Mouse (Mus musculus): ENCODE results near the gene Cacng2. TPM values are rescaled to one million over a fixed set of nuclear protein-coding genes. Genes with fewer than 3 reads are reported as not detected.

Gene Cacng2
- polyA plus RNA-seq, 1 experiment from 2014 or later, result not detected

DNA sequence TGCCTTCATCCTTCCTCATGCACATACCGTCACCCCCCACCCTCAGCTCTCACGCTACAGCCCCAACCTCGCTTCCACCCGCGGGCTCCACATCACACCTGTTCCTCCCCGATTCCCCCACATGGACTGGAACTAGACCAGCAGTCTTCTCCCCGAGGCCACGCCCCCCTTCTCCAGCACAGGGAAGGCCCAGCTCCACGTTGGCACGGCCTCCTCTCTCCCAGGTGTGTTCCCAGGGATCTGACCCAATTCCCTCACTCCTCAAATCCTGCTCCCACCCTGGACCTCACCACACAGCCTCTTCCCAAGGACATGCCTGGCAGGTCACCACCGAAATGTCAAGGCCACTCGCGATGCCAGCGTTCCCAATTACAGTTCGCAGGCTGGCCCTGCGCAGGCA lies 23.8 kb downstream of the Cacng2 start:
- no peaks in the 10 kb centered on the region for H3K9me3 ChIP-seq (ENCODE audit: low read length)
- no peaks in the 10 kb centered on the region; the same call in 1 of the 2 replicates for H3K27me3 ChIP-seq (ENCODE audit: insufficient read depth, low read length)
- H3K4me2 ChIP-seq (replicated peaks; ENCODE audit: low read depth, low read length), result no peak overlapping the region
- H3K4me3 ChIP-seq (ENCODE audit: low read length), result no peak overlapping the region
- H3K36me3 ChIP-seq (ENCODE audit: insufficient read depth, low read length), result no peaks in the 10 kb centered on the region
- H3K4me1 ChIP-seq (ENCODE audit: insufficient read depth, low read length), result no peaks in the 10 kb centered on the region
- 88% methylated on average over 16 of the region's 16 CpGs for WGBS
- no peak for ATAC-seq (ENCODE audit: low FRiP score, low TSS enrichment)
- no peak overlapping the region for H3K27ac ChIP-seq (ENCODE audit: low read length)
- no peak overlapping the region for H3K9ac ChIP-seq (replicated peaks; ENCODE audit: low read length)

DNA sequence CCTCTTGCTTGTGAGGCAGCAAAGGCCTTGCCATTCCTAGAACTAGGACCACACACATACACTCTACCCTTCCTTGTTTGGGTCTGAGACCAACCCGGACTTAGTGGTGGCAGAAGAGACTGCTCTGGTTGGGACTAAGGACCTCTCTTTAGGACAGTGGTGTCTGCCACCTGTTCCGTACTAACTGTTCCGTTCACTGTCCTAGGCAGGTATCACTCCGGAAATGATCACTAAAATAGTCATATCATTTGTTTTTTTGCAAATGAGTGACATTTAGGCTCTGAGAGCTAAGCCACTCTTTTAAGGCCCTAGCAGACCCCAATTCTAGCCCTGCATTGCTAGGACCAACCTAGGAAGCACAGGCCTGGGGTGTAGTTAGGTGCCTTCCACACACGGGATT lies 26.2 kb downstream of the Cacng2 start:
- Histone ChIP-seq H3K4me1 (ENCODE audit: insufficient read depth, low read length) (no peaks in the 10 kb centered on the region), H3K4me3 (ENCODE audit: low read length) (no peak overlapping the region), H3K27ac (ENCODE audit: low read length) (no peak overlapping the region), H3K9me3 (ENCODE audit: low read length) (no peaks in the 10 kb centered on the region), H3K36me3 (ENCODE audit: insufficient read depth, low read length) (no peaks in the 10 kb centered on the region), H3K4me2 (replicated peaks; ENCODE audit: low read depth, low read length) (no peak overlapping the region), H3K27me3 (ENCODE audit: insufficient read depth, low read length) (no peaks in the 10 kb centered on the region; the same call in 1 of the 2 replicates), H3K9ac (replicated peaks; ENCODE audit: low read length) (no peak overlapping the region)
- ATAC-seq (ENCODE audit: low FRiP score, low TSS enrichment), result no peak
- 83% methylated on average over 5 of the region's 5 CpGs for WGBS

DNA sequence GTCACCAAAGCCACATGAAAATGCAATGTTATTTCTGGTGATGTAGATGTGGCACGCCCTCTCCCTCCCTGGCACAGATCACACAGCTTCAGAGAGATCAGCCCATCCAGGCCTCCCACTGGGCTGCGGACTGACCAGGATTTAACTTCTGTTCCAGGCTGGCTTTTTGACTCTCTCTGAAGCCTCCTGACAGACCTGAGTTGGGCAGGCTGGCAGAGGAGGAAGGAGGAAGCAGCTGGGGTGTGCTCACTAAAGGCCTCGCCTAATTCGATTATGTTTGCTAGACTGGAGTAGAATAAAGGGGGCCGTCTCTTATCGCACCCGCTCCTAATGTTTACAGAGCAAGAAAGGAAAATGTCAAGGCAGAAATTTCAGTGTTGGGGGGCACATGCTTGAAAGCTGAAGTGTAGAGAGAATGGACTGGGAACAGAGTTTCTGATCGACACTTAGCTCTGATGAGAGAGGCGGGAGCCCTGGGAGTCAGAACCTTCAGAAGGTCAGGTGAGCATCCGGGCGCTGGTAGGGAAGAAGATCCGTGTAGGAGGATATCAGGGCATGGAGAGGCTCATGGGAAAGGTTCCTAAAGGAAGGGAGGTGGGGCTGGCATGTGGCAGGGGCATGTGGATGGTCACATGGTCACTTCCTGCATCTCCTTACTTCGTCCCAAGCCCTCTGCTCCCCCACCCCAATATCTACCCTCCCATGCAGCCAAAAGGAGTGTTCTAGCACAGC lies 36.8 kb downstream of the Cacng2 start:
- ATAC-seq (ENCODE audit: low FRiP score, low TSS enrichment), result no peak
- Histone ChIP-seq H3K9ac (replicated peaks; ENCODE audit: low read length) (no peak overlapping the region), H3K27me3 (ENCODE audit: insufficient read depth, low read length) (no peaks in the 10 kb centered on the region), H3K36me3 (ENCODE audit: insufficient read depth, low read length) (no peaks in the 10 kb centered on the region), H3K4me1 (ENCODE audit: insufficient read depth, low read length) (no peaks in the 10 kb centered on the region), H3K4me2 (replicated peaks; ENCODE audit: low read depth, low read length) (no peak overlapping the region), H3K27ac (ENCODE audit: low read length) (no peak overlapping the region), H3K9me3 (ENCODE audit: low read length) (no peaks in the 10 kb centered on the region), H3K4me3 (ENCODE audit: low read length) (no peak overlapping the region)
- 70% methylated on average over 13 of the region's 13 CpGs for WGBS

DNA sequence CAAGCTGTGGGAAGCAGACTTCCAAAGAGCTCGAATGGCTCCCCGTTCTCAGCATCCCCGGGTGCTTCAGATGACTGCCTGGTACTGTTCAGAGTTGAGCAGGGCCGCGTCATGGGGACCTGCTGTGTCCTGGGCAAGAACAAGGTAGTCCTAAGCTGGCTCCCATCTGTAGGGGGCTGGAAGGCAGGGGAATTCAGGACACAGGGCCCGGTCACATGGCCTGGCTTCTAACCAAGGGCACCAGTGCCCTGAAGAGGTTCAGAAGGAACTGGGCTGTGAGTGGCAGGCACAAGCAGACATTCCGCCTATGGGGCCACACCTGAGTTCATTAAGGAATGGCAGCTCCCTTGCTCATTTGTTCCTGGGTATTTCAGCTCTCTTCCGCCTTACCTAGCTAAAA lies 37.7 kb downstream of the Cacng2 start:
- no peak for ATAC-seq (ENCODE audit: low FRiP score, low TSS enrichment)
- 49% methylated on average over 8 of the region's 8 CpGs for WGBS
- Histone ChIP-seq H3K27me3 (ENCODE audit: insufficient read depth, low read length) (no peaks in the 10 kb centered on the region), H3K4me1 (ENCODE audit: insufficient read depth, low read length) (no peaks in the 10 kb centered on the region), H3K4me3 (ENCODE audit: low read length) (no peak overlapping the region), H3K27ac (ENCODE audit: low read length) (no peak overlapping the region), H3K9ac (replicated peaks; ENCODE audit: low read length) (no peak overlapping the region), H3K4me2 (replicated peaks; ENCODE audit: low read depth, low read length) (no peak overlapping the region), H3K36me3 (ENCODE audit: insufficient read depth, low read length) (no peaks in the 10 kb centered on the region), H3K9me3 (ENCODE audit: low read length) (no peaks in the 10 kb centered on the region)

DNA sequence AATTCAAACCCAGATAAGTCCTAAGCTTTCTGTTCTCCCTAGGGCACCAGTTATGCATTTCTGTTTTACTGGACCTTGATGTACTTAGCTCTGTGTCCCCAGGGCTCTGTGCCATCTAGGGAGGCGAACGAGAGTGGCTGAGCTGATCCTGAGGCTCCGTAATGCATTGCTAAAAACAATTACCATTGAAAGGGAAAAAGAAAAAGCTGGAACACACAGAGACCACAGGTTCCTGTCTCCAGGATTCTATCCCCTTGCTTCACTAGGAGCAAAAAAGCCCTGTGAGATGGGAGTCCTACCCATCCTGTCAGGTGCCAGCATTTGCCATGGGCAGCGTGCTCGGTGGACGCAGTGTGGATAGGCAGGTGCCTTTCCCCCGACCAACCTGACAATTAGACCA lies 38.4 kb downstream of the Cacng2 start:
- no peak for ATAC-seq (ENCODE audit: low FRiP score, low TSS enrichment)
- no peak overlapping the region for H3K9ac ChIP-seq (replicated peaks; ENCODE audit: low read length)
- no peaks in the 10 kb centered on the region for H3K36me3 ChIP-seq (ENCODE audit: insufficient read depth, low read length)
- WGBS, result 89% methylated on average over 7 of the region's 7 CpGs
- no peaks in the 10 kb centered on the region for H3K27me3 ChIP-seq (ENCODE audit: insufficient read depth, low read length)
- H3K4me2 ChIP-seq (replicated peaks; ENCODE audit: low read depth, low read length), result no peak overlapping the region
- H3K4me3 ChIP-seq (ENCODE audit: low read length), result no peak overlapping the region
- H3K4me1 ChIP-seq (ENCODE audit: insufficient read depth, low read length), result no peaks in the 10 kb centered on the region
- H3K27ac ChIP-seq (ENCODE audit: low read length), result no peak overlapping the region
- H3K9me3 ChIP-seq (ENCODE audit: low read length), result no peaks in the 10 kb centered on the region

DNA sequence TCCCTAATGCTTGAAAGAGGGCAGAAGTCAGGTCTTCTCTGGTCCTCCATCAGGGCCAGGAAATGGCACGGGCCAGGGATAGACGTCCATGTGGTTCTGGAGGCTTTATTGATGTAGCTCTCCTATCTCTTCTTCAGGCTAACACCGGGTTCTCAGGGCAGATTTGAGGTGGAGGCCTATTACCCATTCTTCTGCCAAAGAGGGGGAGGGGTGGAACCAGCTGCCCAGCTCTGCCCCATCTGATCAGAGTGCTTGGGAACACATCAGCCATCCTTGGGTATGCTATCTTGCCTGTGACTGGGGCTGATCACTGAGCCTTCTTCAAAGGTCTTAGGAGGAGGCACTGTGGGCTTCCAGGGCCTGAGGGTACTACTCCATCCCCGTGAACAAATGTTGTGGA lies 39.5 kb downstream of the Cacng2 start:
- H3K27ac ChIP-seq (ENCODE audit: low read length), result no peak overlapping the region
- H3K4me2 ChIP-seq (replicated peaks; ENCODE audit: low read depth, low read length), result no peak overlapping the region
- WGBS, result 70% methylated on average over 4 of the region's 4 CpGs
- no peak overlapping the region for H3K9ac ChIP-seq (replicated peaks; ENCODE audit: low read length)
- no peak for ATAC-seq (ENCODE audit: low FRiP score, low TSS enrichment)
- no peak overlapping the region for H3K4me3 ChIP-seq (ENCODE audit: low read length)
- no peaks in the 10 kb centered on the region for H3K9me3 ChIP-seq (ENCODE audit: low read length)
- no peaks in the 10 kb centered on the region for H3K4me1 ChIP-seq (ENCODE audit: insufficient read depth, low read length)
- H3K27me3 ChIP-seq (ENCODE audit: insufficient read depth, low read length), result no peaks in the 10 kb centered on the region
- no peaks in the 10 kb centered on the region for H3K36me3 ChIP-seq (ENCODE audit: insufficient read depth, low read length)

DNA sequence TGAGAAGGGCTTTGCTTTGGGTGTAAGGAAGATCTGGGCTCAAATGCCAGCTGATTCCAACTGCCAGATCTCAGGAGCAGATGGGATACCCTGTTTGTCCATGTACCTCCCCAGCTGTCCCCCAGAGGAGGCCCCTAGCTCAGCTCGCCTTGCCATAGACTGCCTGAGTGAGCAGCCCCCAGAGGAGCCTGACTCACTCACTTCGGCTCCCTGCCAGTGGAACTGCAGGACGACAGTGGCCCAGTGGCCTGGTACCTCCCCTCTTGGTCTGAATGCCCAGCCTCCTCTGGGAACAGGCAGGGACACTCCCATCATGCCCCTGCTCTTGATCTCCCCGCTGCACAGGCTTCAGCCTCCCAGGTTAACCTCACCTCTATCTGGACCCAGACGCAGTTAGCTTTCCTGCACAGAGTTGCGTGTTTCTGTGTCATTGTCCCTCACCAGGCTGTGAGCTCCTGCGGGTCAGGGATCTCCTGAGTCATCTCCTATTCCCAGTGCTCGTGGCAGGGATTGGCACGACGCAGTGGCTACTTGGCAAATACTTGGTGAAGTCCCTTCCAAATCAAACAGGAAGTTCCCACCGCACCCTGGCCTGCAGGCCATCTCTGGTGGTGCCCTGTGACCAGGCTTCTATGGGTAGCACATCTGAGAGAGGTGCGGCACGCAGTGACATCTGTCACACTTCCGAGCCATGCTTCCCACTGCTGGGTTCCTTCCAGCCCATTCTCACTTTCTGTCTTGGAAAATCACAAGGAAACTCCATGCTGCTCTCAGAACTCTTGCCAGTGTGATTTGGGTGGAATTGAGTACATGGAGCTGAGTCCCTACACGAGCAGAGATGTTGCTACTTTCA lies 40.8 kb downstream of the Cacng2 start:
- 73% methylated on average over 15 of the region's 15 CpGs for WGBS
- no peak overlapping the region for H3K4me2 ChIP-seq (replicated peaks; ENCODE audit: low read depth, low read length)
- H3K27me3 ChIP-seq (ENCODE audit: insufficient read depth, low read length), result no peaks in the 10 kb centered on the region
- no peaks in the 10 kb centered on the region for H3K9me3 ChIP-seq (ENCODE audit: low read length)
- no peak overlapping the region for H3K4me3 ChIP-seq (ENCODE audit: low read length)
- H3K4me1 ChIP-seq (ENCODE audit: insufficient read depth, low read length), result no peaks in the 10 kb centered on the region
- ATAC-seq (ENCODE audit: low FRiP score, low TSS enrichment), result no peak
- no peaks in the 10 kb centered on the region for H3K36me3 ChIP-seq (ENCODE audit: insufficient read depth, low read length)
- H3K9ac ChIP-seq (replicated peaks; ENCODE audit: low read length), result no peak overlapping the region
- H3K27ac ChIP-seq (ENCODE audit: low read length), result no peak overlapping the region

DNA sequence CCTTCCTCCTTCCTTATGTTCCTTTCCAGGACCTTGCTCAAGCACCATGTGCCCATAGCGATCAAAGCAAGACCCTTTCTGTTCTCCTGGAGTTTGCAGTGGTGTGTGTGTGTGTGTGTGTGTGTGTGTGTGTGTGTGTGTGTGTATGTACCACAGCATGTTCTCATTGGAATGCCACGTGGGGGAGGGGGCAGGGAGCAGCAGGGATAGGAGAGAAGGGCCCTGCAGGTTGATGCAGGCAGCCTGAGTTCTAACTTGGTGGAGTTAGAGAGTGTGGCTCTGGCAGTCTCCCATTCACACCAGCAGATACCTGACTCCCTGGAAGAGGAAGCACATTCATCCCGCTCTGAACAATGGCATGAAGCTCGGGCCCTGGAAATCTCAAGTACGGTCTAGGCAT lies 41.6 kb downstream of the Cacng2 start:
- no peaks in the 10 kb centered on the region for H3K36me3 ChIP-seq (ENCODE audit: insufficient read depth, low read length)

DNA sequence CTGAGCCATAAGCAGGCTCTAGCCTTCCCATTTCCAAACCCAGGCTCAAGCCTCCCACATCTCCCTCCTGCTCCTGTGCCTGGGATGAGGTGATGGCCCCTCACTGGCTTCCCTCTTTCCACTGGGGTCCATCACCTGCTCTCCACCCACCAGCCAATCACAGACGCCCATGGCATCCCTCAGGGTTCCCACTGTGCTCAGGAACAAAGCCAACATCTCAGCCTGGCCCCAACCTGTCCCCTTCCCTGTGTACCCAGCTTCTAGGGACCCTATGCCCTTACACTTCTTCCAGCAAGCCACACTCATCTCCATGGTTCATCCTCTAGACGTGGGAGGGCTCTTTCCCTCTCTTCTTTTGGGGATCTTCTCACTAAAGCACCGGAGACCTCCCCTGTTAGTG lies 43.9 kb downstream of the Cacng2 start:
- H3K4me2 ChIP-seq (replicated peaks; ENCODE audit: low read depth, low read length), result no peak overlapping the region
- H3K9ac ChIP-seq (replicated peaks; ENCODE audit: low read length), result no peak overlapping the region
- no peaks in the 10 kb centered on the region for H3K4me1 ChIP-seq (ENCODE audit: insufficient read depth, low read length)
- WGBS, result 38% methylated on average over 3 of the region's 3 CpGs
- no peak for ATAC-seq (ENCODE audit: low FRiP score, low TSS enrichment)
- H3K36me3 ChIP-seq (ENCODE audit: insufficient read depth, low read length), result no peaks in the 10 kb centered on the region
- H3K9me3 ChIP-seq (ENCODE audit: low read length), result no peaks in the 10 kb centered on the region
- H3K27me3 ChIP-seq (ENCODE audit: insufficient read depth, low read length), result no peaks in the 10 kb centered on the region
- no peak overlapping the region for H3K27ac ChIP-seq (ENCODE audit: low read length)
- no peak overlapping the region for H3K4me3 ChIP-seq (ENCODE audit: low read length)

More for the DNA sequence above, 41.6 kb downstream of the Cacng2 start:
- no peak overlapping the region for H3K9ac ChIP-seq (replicated peaks; ENCODE audit: low read length)
- H3K4me1 ChIP-seq (ENCODE audit: insufficient read depth, low read length), result no peaks in the 10 kb centered on the region
- no peak overlapping the region for H3K4me2 ChIP-seq (replicated peaks; ENCODE audit: low read depth, low read length)
- H3K27ac ChIP-seq (ENCODE audit: low read length), result no peak overlapping the region
- no peaks in the 10 kb centered on the region for H3K9me3 ChIP-seq (ENCODE audit: low read length)
- no peak overlapping the region for H3K4me3 ChIP-seq (ENCODE audit: low read length)
- ATAC-seq (ENCODE audit: low FRiP score, low TSS enrichment), result no peak
- 70% methylated on average over 5 of the region's 5 CpGs for WGBS
- no peaks in the 10 kb centered on the region for H3K27me3 ChIP-seq (ENCODE audit: insufficient read depth, low read length)

DNA sequence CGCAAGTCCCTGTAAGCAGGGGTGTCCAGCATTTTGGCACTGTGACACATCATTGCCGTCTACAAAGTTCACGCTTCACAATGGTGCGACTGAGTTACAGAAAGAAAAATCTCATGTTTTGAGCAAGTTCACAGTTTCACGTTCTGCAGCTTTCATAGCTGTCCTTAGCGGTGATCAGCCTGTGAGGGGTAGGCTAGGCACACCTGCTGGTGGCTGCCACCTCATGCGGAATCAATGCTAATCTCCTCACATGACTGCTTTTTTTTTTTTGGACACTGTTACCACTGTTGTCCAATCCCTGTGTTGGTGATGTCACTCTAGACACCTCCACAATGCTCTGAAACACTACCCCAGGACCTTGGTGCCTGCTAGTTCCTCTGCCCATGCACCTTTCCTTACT lies 46.7 kb downstream of the Cacng2 start:
- Histone ChIP-seq H3K4me2 (replicated peaks; ENCODE audit: low read depth, low read length) (no peak overlapping the region), H3K9me3 (ENCODE audit: low read length) (no peaks in the 10 kb centered on the region), H3K27ac (ENCODE audit: low read length) (no peak overlapping the region), H3K36me3 (ENCODE audit: insufficient read depth, low read length) (no peaks in the 10 kb centered on the region), H3K27me3 (ENCODE audit: insufficient read depth, low read length) (no peaks in the 10 kb centered on the region), H3K9ac (replicated peaks; ENCODE audit: low read length) (no peak overlapping the region), H3K4me1 (ENCODE audit: insufficient read depth, low read length) (no peaks in the 10 kb centered on the region), H3K4me3 (ENCODE audit: low read length) (no peak overlapping the region)
- 91% methylated on average over 7 of the region's 7 CpGs for WGBS
- ATAC-seq (ENCODE audit: low FRiP score, low TSS enrichment), result no peak

Data from kidney, embryonic 16.5 days (tissue).